Mouse (Mus musculus) heart, postnatal 0 days (tissue): ENCODE results near the gene Pask.

ENCODE experiments used
- CTCF ChIP-seq: IDR thresholded peaks from 2 replicates; pipeline ENCODE4 v1.5.1; 2016; ENCODE audit warnings: antibody characterized with exemption, control low read depth, low read depth
- EP300 ChIP-seq: IDR thresholded peaks from 2 replicates; pipeline ENCODE4 v1.6.1; 2016; ENCODE audit warnings: antibody characterized with exemption, low read depth

DNA sequence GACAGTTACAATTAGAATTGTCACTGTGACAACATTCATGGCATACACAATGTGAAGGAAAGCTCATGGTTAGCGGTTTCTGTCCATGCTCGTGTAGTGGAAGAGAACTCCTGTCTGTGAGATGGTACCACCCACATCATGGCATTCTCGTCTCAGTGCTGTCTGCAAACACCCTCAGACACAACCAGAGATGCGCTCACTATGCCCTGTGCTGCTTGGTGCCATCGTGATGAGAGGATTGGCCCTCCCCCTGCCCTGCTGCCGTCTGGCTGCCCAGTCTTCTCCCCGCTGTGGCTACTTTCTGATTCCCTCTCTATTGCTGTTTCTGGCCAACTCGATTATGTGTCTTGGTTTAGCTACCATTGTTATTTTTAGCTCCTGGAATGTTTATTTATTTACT, 51.3 kb downstream of the Pask start:
- TF ChIP-seq CTCF: no peak
- no peak for TF ChIP-seq EP300
